Mouse (Mus musculus) urinary bladder, postnatal 0 days (tissue): Measurements from ENCODE around the gene Rpl41. TPM values are rescaled to one million over a fixed set of nuclear protein-coding genes. Genes with fewer than 3 reads are reported as not detected.

ENCODE experiments used
- microRNA-seq: library from miRNA; unstranded; fragments of <30 nt; microRNA quantifications from one replicate; pipeline ENCODE4, GENCODE M21; 2016
- polyA plus RNA-seq: library from polyadenylated mRNA; unstranded; fragments of >200 nt; fragmentation: Nextera tagmentation; extraction: Ambion mirVana; gene quantifications from 2 replicates; pipeline ENCODE4 v1.2.1, GENCODE M21; 2015

Gene Rpl41
- polyA plus RNA-seq = 3,278 and 3,571 TPM in 2 replicates

GRCm38 (mm10) chr10:128548947-128549681 lies at the start of gene Rpl41:
Rpl41 (minus strand) TSS chr10:128549305.

DNA sequence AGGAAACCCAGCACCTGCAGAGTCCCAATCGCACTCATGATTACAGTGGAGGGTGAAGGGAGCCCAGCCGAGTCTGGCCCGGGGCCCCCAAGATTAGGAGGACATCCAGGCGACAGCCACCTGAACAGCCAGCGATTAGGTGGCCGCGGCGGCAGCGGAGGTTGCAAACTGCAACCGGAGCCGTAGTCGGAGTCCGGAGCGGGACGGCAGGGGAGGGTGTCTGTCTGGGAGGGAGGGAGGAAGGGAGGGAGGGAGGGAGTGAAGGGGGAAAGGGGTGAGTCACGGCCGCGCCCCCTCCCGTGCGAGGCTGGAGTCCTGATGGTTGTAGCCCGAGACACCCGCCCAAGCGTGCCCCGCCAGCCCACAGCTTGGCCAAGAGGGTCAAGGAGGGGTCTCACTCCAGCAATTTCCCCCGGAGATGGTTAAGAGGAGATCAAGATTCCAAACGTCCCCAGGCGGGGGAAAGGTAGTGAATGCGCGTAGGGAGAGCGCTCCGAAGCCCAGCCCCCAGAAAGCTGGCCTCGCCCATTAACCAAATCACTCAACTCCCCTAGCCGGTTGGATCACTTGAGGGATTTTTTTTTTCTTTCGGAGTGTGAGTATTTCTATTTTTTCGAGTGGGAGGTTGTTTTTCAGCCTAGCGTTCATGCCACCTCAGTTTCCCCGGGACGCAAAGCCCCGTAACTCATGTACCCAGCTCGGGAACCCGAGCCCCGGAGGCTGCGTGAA lies 40.5 kb upstream of the Rpl41 start, which contains the start of gene Erbb3:
TSS of gene Erbb3 (minus strand) at position 189 of the 729 bp plus-strand sequence.

GRCm38 (mm10) chr10:128565788-128566531 lies 16.9 kb upstream of the Rpl41 start, which contains the start of gene Pa2g4:
Pa2g4 (minus strand) TSS chr10:128565987.

GRCm38 (mm10) chr10:128547361-128548032 lies 1.6 kb downstream of the Rpl41 start, which contains the start of gene Zc3h10:
Zc3h10 (minus strand) TSS chr10:128547774.

GRCm38 (mm10) chr10:128525671-128526308 lies 23.3 kb downstream of the Rpl41 start, which contains the start of gene Esyt1:
Esyt1 (minus strand) TSS chr10:128525871.

GRCm38 (mm10) chr10:128498590-128498989 lies 50.5 kb downstream of the Rpl41 start, which contains the start of gene Myl6b:
Myl6b (minus strand) TSS chr10:128498685.

Small RNA genes lying within 50 kb of the gene (microRNA-seq; reads per million reads assigned to microRNA genes)
- gene Gm47275 (not detected), gene Mir6916 (not detected), gene Mir6917 (not detected)

Other genes with a start within 250 kb of the Rpl41 start
- gene Pan2, start 246.0 kb downstream of the Rpl41 start, polyA plus RNA-seq = 11.6 and 12.1 TPM in 2 replicates
- gene Cnpy2, start 226.8 kb downstream of the Rpl41 start, polyA plus RNA-seq = 170 and 182 TPM in 2 replicates
- gene Cs, start 211.6 kb downstream of the Rpl41 start, polyA plus RNA-seq = 150 and 164 TPM in 2 replicates
- 16.9 TPM in 2 replicates for gene Coq10a, start 180.3 kb downstream of the Rpl41 start, polyA plus RNA-seq
- gene Ankrd52, start 172.2 kb downstream of the Rpl41 start, polyA plus RNA-seq = 6.7 and 7.2 TPM in 2 replicates
- 0.06 TPM in 1 of 2 replicates, not detected in the other for gene Slc39a5, start 148.1 kb downstream of the Rpl41 start, polyA plus RNA-seq
- 51.6 and 55.2 TPM in 2 replicates for gene Nabp2, start 137.8 kb downstream of the Rpl41 start, polyA plus RNA-seq
- 26.1 and 26.5 TPM in 2 replicates for gene Rnf41, start 137.6 kb downstream of the Rpl41 start, polyA plus RNA-seq
- gene Smarcc2, start 90.1 kb downstream of the Rpl41 start, polyA plus RNA-seq = 25.9 and 32.1 TPM in 2 replicates
- 9,114 and 9,500 TPM in 2 replicates for gene Myl6, start 55.2 kb downstream of the Rpl41 start, polyA plus RNA-seq
- gene Myl6b, start 50.6 kb downstream of the Rpl41 start, polyA plus RNA-seq = 3.1 and 3.2 TPM in 2 replicates
- gene Esyt1, start 23.4 kb downstream of the Rpl41 start, polyA plus RNA-seq = 35.3 and 39.3 TPM in 2 replicates
- 6.9 and 8.0 TPM in 2 replicates for gene Zc3h10, start 1.5 kb downstream of the Rpl41 start, polyA plus RNA-seq
- gene Pa2g4, start 16.7 kb upstream of the Rpl41 start, polyA plus RNA-seq = 97.3 and 100 TPM in 2 replicates
- gene Erbb3, start 40.3 kb upstream of the Rpl41 start, polyA plus RNA-seq = 6.5 and 7.6 TPM in 2 replicates
- 632 and 654 TPM in 2 replicates for gene Rps26, start 77.4 kb upstream of the Rpl41 start, polyA plus RNA-seq
- 1.4 and 2.5 TPM in 2 replicates for gene Ikzf4, start 96.7 kb upstream of the Rpl41 start, polyA plus RNA-seq
- 17.7 and 18.5 TPM in 2 replicates for gene Suox, start 124.8 kb upstream of the Rpl41 start, polyA plus RNA-seq
- 64.6 and 72.6 TPM in 2 replicates for gene Rab5b, start 147.0 kb upstream of the Rpl41 start, polyA plus RNA-seq
- 1.1 and 1.2 TPM in 2 replicates for gene Pmel, start 154.9 kb upstream of the Rpl41 start, polyA plus RNA-seq
- gene Cdk2, start 155.7 kb upstream of the Rpl41 start, polyA plus RNA-seq = 29.6 and 35.8 TPM in 2 replicates
- 18.1 and 19.7 TPM in 2 replicates for gene Dgka, start 195.6 kb upstream of the Rpl41 start, polyA plus RNA-seq
- 21.9 and 23.7 TPM in 2 replicates for gene Pym1, start 198.6 kb upstream of the Rpl41 start, polyA plus RNA-seq
- gene Mmp19, start 241.6 kb upstream of the Rpl41 start, polyA plus RNA-seq = 7.8 and 14.0 TPM in 2 replicates